Mouse (Mus musculus) hindbrain, embryonic 14.5 days (tissue): ENCODE measurements around the gene Bhlhe40. TPM values are rescaled to one million over a fixed set of nuclear protein-coding genes. Genes with fewer than 3 reads are reported as not detected.
A peak's percentile ranks its signal among the peaks of the same experiment; 100 is the strongest.

ENCODE experiments used
- ATAC-seq: fragments of 200-750 bp; cut with Nextera tagmentation; 2 replicates; pipeline ENCODE4 v1.8.0; 2017; ENCODE audit warnings: moderate number of reproducible peaks, mild to moderate bottlenecking, moderate TSS enrichment, moderate library complexity; ENCODE audit not compliant: low FRiP score
- DNase-seq: peaks from one replicate; pipeline ENCODE4 v3.0.0-alpha.2; 2015; ENCODE audit warnings: low spot score
- H3K27ac ChIP-seq: fragments of 300-500 bp; sonication (generic); 2 replicates; pipeline ENCODE4 v1.5.1; 2014; ENCODE audit warnings: mild to moderate bottlenecking, moderate library complexity
- H3K27me3 ChIP-seq: fragments of 300-500 bp; sonication (generic); 2 replicates; pipeline ENCODE4 v1.6.1; 2014; ENCODE audit warnings: mild to moderate bottlenecking, low read length, mixed read lengths; ENCODE audit not compliant: control insufficient read depth, insufficient read depth
- H3K36me3 ChIP-seq: fragments of 300-500 bp; sonication (generic); replicated peaks from 2 replicates; pipeline ENCODE4 v1.6.1; 2014; ENCODE audit not compliant: control insufficient read depth, insufficient read depth
- H3K4me1 ChIP-seq: fragments of 300-500 bp; sonication (generic); replicated peaks from 2 replicates; pipeline ENCODE4 v1.6.1; 2014; ENCODE audit warnings: antibody characterized with exemption, low read length, mixed read lengths; ENCODE audit not compliant: control insufficient read depth, insufficient read depth
- H3K4me2 ChIP-seq: fragments of 300-500 bp; sonication (generic); replicated peaks from 2 replicates; pipeline ENCODE4 v1.6.1; 2014; ENCODE audit warnings: mild to moderate bottlenecking, moderate library complexity
- H3K4me3 ChIP-seq: fragments of 300-500 bp; sonication (generic); replicated peaks from 2 replicates; pipeline ENCODE4 v1.5.1; 2014; ENCODE audit warnings: mild to moderate bottlenecking, low read length
- H3K9ac ChIP-seq: fragments of 300-500 bp; sonication (generic); 2 replicates; pipeline ENCODE4 v1.6.1; 2014
- H3K9me3 ChIP-seq: fragments of 300-500 bp; sonication (generic); 2 replicates; pipeline ENCODE4 v1.6.1; 2016; ENCODE audit warnings: low read length; ENCODE audit not compliant: control insufficient read depth
- WGBS: fragments of 180-500 bp; shearing (Covaris S2); extraction: QIAGEN DNeasy Blood & Tissue Kit; methylation state at CpG from one replicate; pipeline ENCODE4 v1.1.7; 2014; 5-methylcytosine and 5-hydroxymethylcytosine counted together
- polyA plus RNA-seq: library from polyadenylated mRNA; unstranded; fragments of >200 nt; fragmentation: Nextera tagmentation; extraction: Ambion mirVana; gene quantifications from 2 replicates; pipeline ENCODE4 v1.2.1, GENCODE M21; 2014

Gene Bhlhe40
- polyA plus RNA-seq, result 4.8 and 5.8 TPM in 2 replicates

DNA sequence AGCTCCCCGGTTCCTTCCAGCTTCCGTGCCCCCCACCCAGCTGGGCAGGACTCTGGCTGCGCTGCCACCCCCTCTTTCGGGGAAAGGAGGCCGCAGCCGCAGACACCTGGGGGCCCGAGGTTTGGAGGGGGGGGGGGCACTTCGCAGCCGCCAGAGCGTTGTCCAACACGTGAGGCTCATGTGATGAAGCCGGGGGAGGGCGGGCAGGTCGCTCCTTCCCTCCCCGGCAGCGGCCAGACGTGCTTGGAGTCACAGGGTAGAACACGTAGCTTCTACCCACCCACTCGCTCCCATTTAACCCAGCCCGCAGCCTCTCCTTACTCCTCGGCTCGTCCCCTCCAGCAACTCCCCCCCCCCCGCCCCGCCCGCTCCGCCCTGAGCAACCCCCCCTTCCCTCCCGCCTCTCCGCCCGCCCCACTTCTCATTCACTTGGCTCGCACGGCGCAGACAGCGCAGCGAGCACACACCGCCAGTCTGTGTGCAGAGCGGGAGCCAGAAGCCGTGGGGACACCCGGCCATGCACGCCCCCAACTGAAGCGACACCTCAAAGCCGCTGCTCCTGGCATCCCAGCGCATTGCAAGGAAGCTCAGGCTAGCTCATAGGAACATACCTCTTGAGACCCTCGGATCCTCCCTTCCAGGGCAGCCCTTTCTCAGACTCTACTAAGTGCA lies at the start of gene Bhlhe40:
TSS of gene Bhlhe40 (plus strand) at position 424 of the 672 bp plus-strand sequence.
- ATAC-seq (peak; percentile 82), DNase-seq (peak; percentile 63)
- Histone ChIP-seq H3K27ac (peak within 1 kb of the TSS; percentile 87), H3K9me3 (no peaks in the 10 kb centered on the region), H3K27me3 (peaks cover 19% of the 10 kb centered on the region; the same call in 1 of the 2 replicates), H3K36me3 (no peaks in the 10 kb centered on the region), H3K9ac (peak within 1 kb of the TSS; percentile 72), H3K4me3 (peak within 1 kb of the TSS; percentile 64), H3K4me1 (peaks cover 12% of the 10 kb centered on the region; the same call in 1 of the 2 replicates), H3K4me2 (peak within 1 kb of the TSS; percentile 97)
- under 1% methylated on average over 33 of the region's 43 CpGs for WGBS

GRCm38 (mm10) chr6:108611663-108612062 lies 48.8 kb upstream of the Bhlhe40 start:
- Histone ChIP-seq H3K4me2 (no peak overlapping the region), H3K4me1 (no peaks in the 10 kb centered on the region), H3K9ac (no peak overlapping the region), H3K36me3 (no peaks in the 10 kb centered on the region), H3K27me3 (no peaks in the 10 kb centered on the region), H3K4me3 (no peak overlapping the region), H3K27ac (no peak overlapping the region), H3K9me3 (no peaks in the 10 kb centered on the region)
- no peak for ATAC-seq
- DNase-seq, result no peak
- 80% methylated on average over 3 of the region's 3 CpGs for WGBS

DNA sequence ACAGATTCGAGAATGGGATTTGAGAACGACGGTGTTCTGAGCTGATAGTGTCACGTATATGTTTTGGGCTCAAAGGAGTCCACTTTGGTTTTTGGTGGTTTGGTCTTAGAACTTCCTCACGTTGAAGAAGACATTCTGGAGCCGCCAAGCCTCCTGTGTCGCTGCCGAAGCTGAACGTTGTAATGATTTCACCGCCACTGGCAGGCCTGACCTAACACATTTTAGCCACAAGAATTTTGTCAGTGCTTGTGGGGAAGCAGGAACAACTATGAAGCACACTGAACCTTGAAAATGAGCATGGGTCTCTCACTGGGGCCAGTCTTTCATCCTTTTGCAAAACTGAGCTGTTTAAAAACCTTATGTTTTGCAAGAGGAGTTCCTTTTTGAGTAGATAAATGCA lies 42.4 kb upstream of the Bhlhe40 start:
- Histone ChIP-seq H3K27me3 (no peaks in the 10 kb centered on the region), H3K36me3 (no peaks in the 10 kb centered on the region), H3K4me1 (no peaks in the 10 kb centered on the region), H3K9me3 (no peaks in the 10 kb centered on the region), H3K4me2 (no peak overlapping the region), H3K27ac (no peak overlapping the region), H3K9ac (no peak overlapping the region), H3K4me3 (no peak overlapping the region)
- ATAC-seq (no peak), DNase-seq (no peak)
- WGBS, result 89% methylated on average over 10 of the region's 10 CpGs

- Histone ChIP-seq H3K27ac (no peak overlapping the region), H3K4me2 (no peak overlapping the region), H3K9ac (no peak overlapping the region), H3K4me1 (no peaks in the 10 kb centered on the region), H3K4me3 (no peak overlapping the region), H3K36me3 (no peaks in the 10 kb centered on the region), H3K9me3 (no peaks in the 10 kb centered on the region), H3K27me3 (no peaks in the 10 kb centered on the region)
- no peak for ATAC-seq
- WGBS, result 90% methylated on average over 4 of the region's 4 CpGs
- no peak for DNase-seq
Observed at GRCm38 (mm10) chr6:108623028-108623565, 37.3 kb upstream of the Bhlhe40 start.

- 89% methylated on average over 4 of the region's 4 CpGs for WGBS
- Histone ChIP-seq H3K4me2 (no peak overlapping the region), H3K9ac (no peak overlapping the region), H3K9me3 (no peaks in the 10 kb centered on the region), H3K27ac (no peak overlapping the region), H3K4me3 (no peak overlapping the region), H3K27me3 (no peaks in the 10 kb centered on the region), H3K36me3 (no peaks in the 10 kb centered on the region), H3K4me1 (no peaks in the 10 kb centered on the region)
- DNase-seq (no peak), ATAC-seq (no peak)
Observed at GRCm38 (mm10) chr6:108624915-108625314, 35.5 kb upstream of the Bhlhe40 start.

DNA sequence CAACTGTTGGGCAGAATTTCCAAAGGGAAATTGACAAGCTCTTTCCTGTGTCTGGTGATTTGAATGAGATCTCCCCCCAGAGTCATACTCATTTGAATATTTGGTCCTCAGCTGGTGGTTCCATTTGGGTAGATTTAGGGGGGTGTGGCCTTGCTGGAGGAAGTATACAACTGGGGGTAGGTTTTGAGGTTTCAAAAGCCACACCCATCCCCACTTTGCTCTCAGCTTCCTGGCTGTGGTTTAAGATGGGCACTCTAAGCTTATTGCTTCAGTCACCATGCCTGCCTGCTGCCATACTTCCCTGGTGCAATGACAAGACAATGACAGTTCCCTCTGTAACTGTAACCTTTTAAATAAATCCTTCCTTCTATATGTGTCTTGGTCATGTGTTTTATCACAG lies 29.7 kb upstream of the Bhlhe40 start:
- Histone ChIP-seq H3K9me3 (no peaks in the 10 kb centered on the region), H3K27me3 (no peaks in the 10 kb centered on the region), H3K36me3 (no peaks in the 10 kb centered on the region), H3K4me3 (no peak overlapping the region), H3K4me2 (no peak overlapping the region), H3K27ac (no peak overlapping the region), H3K4me1 (no peaks in the 10 kb centered on the region), H3K9ac (no peak overlapping the region)
- no peak for ATAC-seq
- DNase-seq, result no peak

DNA sequence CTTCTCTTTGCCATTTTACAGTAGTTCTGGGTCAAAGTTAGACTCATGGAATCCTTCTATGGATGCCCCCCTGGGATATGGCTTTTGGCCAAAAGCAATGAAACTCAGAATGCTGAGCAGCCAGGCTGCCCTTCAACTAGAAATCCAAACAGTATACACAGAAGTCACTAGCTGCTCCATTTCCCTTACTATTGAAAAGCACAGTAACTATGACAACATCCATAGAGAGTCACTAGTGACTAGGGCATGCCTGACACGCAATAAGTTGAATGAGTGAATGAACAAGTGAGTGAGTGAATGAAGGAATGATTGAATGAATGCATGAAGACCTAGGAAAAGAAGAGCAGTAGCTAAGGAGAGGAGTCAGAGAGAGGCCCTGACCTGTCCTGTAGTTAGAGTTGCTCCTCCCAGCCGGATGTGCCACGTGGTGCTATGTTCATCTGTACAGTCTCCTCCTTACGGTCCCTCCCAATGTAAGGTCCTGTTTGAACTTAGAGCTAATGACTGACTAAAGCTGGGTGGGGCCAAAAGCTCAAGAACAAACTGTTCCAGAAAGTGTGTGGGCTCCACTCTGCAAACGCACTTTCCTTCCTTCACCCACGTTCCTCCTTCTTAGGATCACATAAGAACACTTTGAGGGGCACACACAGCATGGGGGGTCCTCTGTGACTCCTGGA lies 22.1 kb upstream of the Bhlhe40 start:
- ATAC-seq (no peak), DNase-seq (no peak)
- Histone ChIP-seq H3K9ac (no peak overlapping the region), H3K9me3 (no peaks in the 10 kb centered on the region), H3K27me3 (no peaks in the 10 kb centered on the region), H3K36me3 (no peaks in the 10 kb centered on the region), H3K4me1 (no peaks in the 10 kb centered on the region), H3K4me2 (no peak overlapping the region), H3K27ac (no peak overlapping the region), H3K4me3 (no peak overlapping the region)
- 88% methylated on average over 6 of the region's 6 CpGs for WGBS

DNA sequence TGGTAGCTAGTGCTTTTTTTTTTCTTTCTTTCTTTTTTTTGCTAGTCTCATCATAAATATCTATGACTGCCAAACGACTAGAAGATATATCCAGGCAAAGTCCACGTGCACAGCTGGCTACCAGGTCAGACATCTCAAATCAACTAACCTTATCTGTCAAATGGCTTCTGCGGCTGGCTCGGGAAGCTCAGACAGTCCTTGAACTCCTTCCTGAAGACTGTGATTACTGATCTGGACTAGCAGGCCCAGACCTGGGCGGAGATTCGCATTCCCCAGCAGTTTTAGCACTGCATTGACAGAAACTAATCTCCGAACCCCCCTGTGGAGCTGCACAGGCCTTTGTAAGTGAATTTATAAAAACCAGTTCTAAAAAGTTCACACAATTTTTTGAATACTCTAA lies 18.4 kb upstream of the Bhlhe40 start:
- WGBS, result 82% methylated on average over 7 of the region's 7 CpGs
- Histone ChIP-seq H3K36me3 (no peaks in the 10 kb centered on the region), H3K27me3 (no peaks in the 10 kb centered on the region), H3K9ac (no peak overlapping the region), H3K27ac (no peak overlapping the region), H3K4me3 (no peak overlapping the region), H3K4me2 (no peak overlapping the region), H3K9me3 (no peaks in the 10 kb centered on the region), H3K4me1 (no peaks in the 10 kb centered on the region)
- DNase-seq (no peak), ATAC-seq (no peak)

DNA sequence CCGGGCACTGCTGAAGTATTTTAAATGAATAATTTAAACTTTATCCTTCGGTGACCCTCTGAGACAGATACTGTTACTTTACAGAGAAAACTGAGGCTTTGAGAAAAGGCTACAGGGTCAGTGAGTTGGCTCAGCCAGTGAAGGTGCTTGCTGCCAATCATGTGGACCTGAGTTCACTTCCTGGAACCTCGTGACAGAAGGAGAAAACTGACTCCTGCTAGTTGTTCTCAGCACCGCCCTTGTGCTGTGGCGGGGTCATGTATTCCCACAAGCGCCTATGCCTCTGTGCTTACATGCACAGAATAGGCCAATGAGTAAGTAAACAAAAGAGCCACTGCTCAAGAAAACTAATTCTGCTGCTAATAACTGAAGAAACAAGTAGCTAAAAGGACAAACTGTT lies 17.4 kb upstream of the Bhlhe40 start:
- Histone ChIP-seq H3K9ac (no peak overlapping the region), H3K27ac (no peak overlapping the region), H3K4me2 (no peak overlapping the region), H3K4me3 (no peak overlapping the region), H3K4me1 (no peaks in the 10 kb centered on the region), H3K36me3 (no peaks in the 10 kb centered on the region), H3K27me3 (no peaks in the 10 kb centered on the region), H3K9me3 (no peaks in the 10 kb centered on the region)
- DNase-seq (no peak), ATAC-seq (no peak)
- 80% methylated on average over 6 of the region's 6 CpGs for WGBS
